Mouse (Mus musculus) liver, adult 2 months (tissue): ENCODE results near the gene Bicral. TPM values are rescaled to one million over a fixed set of nuclear protein-coding genes. Genes with fewer than 3 reads are reported as not detected.

Experiments
- DNase-seq: peaks from one replicate; pipeline ENCODE4 v3.0.0-alpha.2; 2011; ENCODE audit warnings: low read depth, low spot score; ENCODE audit errors: extremely low read depth
- H3K27ac ChIP-seq: fragments of 200-500 bp; replicated peaks from 2 replicates; pipeline ENCODE4 v1.5.1; 2012; ENCODE audit warnings: low read depth, mild to moderate bottlenecking, control low read depth, inconsistent platforms, low read length; ENCODE audit not compliant: insufficient read depth
- H3K27me3 ChIP-seq: fragments of 200-500 bp; 2 replicates; pipeline ENCODE4 v1.6.1; 2012; ENCODE audit warnings: mild to moderate bottlenecking, moderate library complexity, low read length, inconsistent platforms; ENCODE audit not compliant: control insufficient read depth, insufficient read depth
- H3K36me3 ChIP-seq: fragments of 200-500 bp; 2 replicates; pipeline ENCODE4 v1.6.1; 2012; ENCODE audit warnings: low read length, inconsistent platforms; ENCODE audit not compliant: control insufficient read depth, insufficient read depth
- H3K4me1 ChIP-seq: fragments of 200-500 bp; 2 replicates; pipeline ENCODE4 v1.6.1; 2011; ENCODE audit warnings: low read length; ENCODE audit not compliant: control insufficient read depth, insufficient read depth
- H3K4me3 ChIP-seq: fragments of 200-500 bp; 2 replicates; pipeline ENCODE4 v1.5.1; 2011; ENCODE audit warnings: low read depth, mild to moderate bottlenecking, control low read depth, low read length, moderate library complexity; ENCODE audit not compliant: insufficient read depth
- H3K79me2 ChIP-seq: fragments of 200-500 bp; 2 replicates; pipeline ENCODE4 v1.6.1; 2012; ENCODE audit warnings: inconsistent platforms, mild to moderate bottlenecking, low read length, moderate library complexity; ENCODE audit not compliant: control insufficient read depth, insufficient read depth
- H3K9ac ChIP-seq: fragments of 200-500 bp; 2 replicates; pipeline ENCODE4 v1.6.1; 2012; ENCODE audit warnings: low read depth, mild to moderate bottlenecking, control low read depth, inconsistent platforms, low read length
- CTCF ChIP-seq: fragments of 200-500 bp; IDR thresholded peaks from 2 replicates; pipeline ENCODE4 v1.5.1; 2011; ENCODE audit warnings: low read depth, low read length, control low read depth
- POLR2A ChIP-seq: fragments of 200-500 bp; IDR thresholded peaks from 2 replicates; pipeline ENCODE4 v1.6.1; 2011; ENCODE audit warnings: low read length, control low read depth; ENCODE audit not compliant: insufficient read depth; ENCODE audit errors: extremely low read depth
- WGBS: fragments of 180-500 bp; shearing (Covaris S2); methylation state at CpG from one replicate; pipeline ENCODE4 v1.1.7; 2018; 5-methylcytosine and 5-hydroxymethylcytosine counted together
- polyA plus RNA-seq: library from polyadenylated mRNA; depleted of rRNA; stranded (reverse); fragments of >200 nt; gene quantifications from 2 replicates; pipeline ENCODE4 v1.2.3, GENCODE M21; 2012
- total RNA-seq: library from RNA; depleted of rRNA; stranded (reverse); fragments of >200 nt; gene quantifications from 2 replicates; pipeline ENCODE4 v1.2.3, GENCODE M21; 2014

Bicral gene
- total and polyA plus RNA-seq, 2 experiments, result 3.2 to 7.9 TPM

GRCm38 (mm10) chr17:46772404-46773277 lies 85.6 kb downstream of the Bicral start, which contains the start of gene 2310039H08Rik:
Gene 2310039H08Rik (plus strand): TSS chr17:46772635.
- TF ChIP-seq CTCF (no peak), POLR2A (peak; percentile 91)
- Histone ChIP-seq H3K4me3 (peak within 1 kb of the TSS; percentile 88), H3K27me3 (no peaks in the 10 kb centered on the region), H3K36me3 (peaks cover 21% of the 10 kb centered on the region), H3K79me2 (peaks cover 3% of the 10 kb centered on the region; the same call in 1 of the 2 replicates), H3K9ac (peak within 1 kb of the TSS; percentile 91), H3K27ac (peak within 1 kb of the TSS; percentile 94), H3K4me1 (peaks cover 6% of the 10 kb centered on the region)
- under 1% methylated on average over 50 of the region's 50 CpGs for WGBS
- DNase-seq, result peak; percentile 85

- Histone ChIP-seq H3K79me2 (peaks cover 3% of the 10 kb centered on the region; the same call in 1 of the 2 replicates), H3K36me3 (peaks cover 15% of the 10 kb centered on the region), H3K4me3 (peak overlapping the region; percentile 88), H3K4me1 (peaks cover 6% of the 10 kb centered on the region), H3K27me3 (no peaks in the 10 kb centered on the region), H3K9ac (peak overlapping the region; percentile 73), H3K27ac (peak overlapping the region; percentile 77)
- DNase-seq, result no peak
- TF ChIP-seq POLR2A, result no peak
- no peak for TF ChIP-seq CTCF
- 3% methylated on average over 5 of the region's 5 CpGs for WGBS
Observed at GRCm38 (mm10) chr17:46772038-46772403, 86.3 kb downstream of the Bicral start.

- Histone ChIP-seq H3K27me3 (no peaks in the 10 kb centered on the region), H3K36me3 (peaks cover 15% of the 10 kb centered on the region), H3K4me1 (peaks cover 6% of the 10 kb centered on the region), H3K9ac (peak overlapping the region; percentile 73; the same call in 1 of the 2 replicates), H3K27ac (peak overlapping the region; percentile 77; the same call in 1 of the 2 replicates), H3K4me3 (no peak overlapping the region; the same call in 1 of the 2 replicates), H3K79me2 (peaks cover 3% of the 10 kb centered on the region; the same call in 1 of the 2 replicates)
- 61% methylated on average over 17 of the region's 17 CpGs for WGBS
- no peak for DNase-seq
- TF ChIP-seq CTCF, result no peak
- no peak for TF ChIP-seq POLR2A
Observed at GRCm38 (mm10) chr17:46771616-46772015, 86.7 kb downstream of the Bicral start.

- H3K9ac ChIP-seq, result no peak overlapping the region
- H3K27me3 ChIP-seq, result no peaks in the 10 kb centered on the region
- H3K4me1 ChIP-seq, result peaks cover 6% of the 10 kb centered on the region
- H3K79me2 ChIP-seq, result peaks cover 3% of the 10 kb centered on the region; the same call in 1 of the 2 replicates
- H3K36me3 ChIP-seq, result peaks cover 11% of the 10 kb centered on the region
- H3K27ac ChIP-seq, result no peak overlapping the region
- DNase-seq, result no peak
- no peak overlapping the region for H3K4me3 ChIP-seq
- no peak for TF ChIP-seq POLR2A
- 0 out of 2 replicates have a peak, but pooled peaks have one; percentile 9 for TF ChIP-seq CTCF
- 87% methylated on average over 4 of the region's 4 CpGs for WGBS
Observed at GRCm38 (mm10) chr17:46771025-46771424, 87.3 kb downstream of the Bicral start.

- 94% methylated on average over 11 of the region's 11 CpGs for WGBS
- Histone ChIP-seq H3K9ac (no peak overlapping the region), H3K4me3 (no peak overlapping the region), H3K27me3 (no peaks in the 10 kb centered on the region), H3K27ac (no peak overlapping the region), H3K36me3 (peaks cover 6% of the 10 kb centered on the region; the same call in 1 of the 2 replicates), H3K4me1 (peaks cover 6% of the 10 kb centered on the region), H3K79me2 (peaks cover 3% of the 10 kb centered on the region; the same call in 1 of the 2 replicates)
- no peak for DNase-seq
- TF ChIP-seq POLR2A, result no peak
- no peak for TF ChIP-seq CTCF
Observed at GRCm38 (mm10) chr17:46770546-46770945, 87.7 kb downstream of the Bicral start.
